Mouse (Mus musculus) adrenal gland, adult (tissue): ENCODE measurements around the gene Folr1.

Experiments
- DNase-seq, 2 experiments: peaks; one replicate each; pipeline ENCODE4 v3.0.0; 2022 to 2023; ENCODE audit warnings: low spot score in 1 of 2; ENCODE audit not compliant: inconsistent age in 2 of 2

The Folr1 gene

GRCm38 (mm10) chr7:101833916-101834584, 36.5 kb downstream of the Folr1 start:
- DNase-seq: no peak

GRCm38 (mm10) chr7:101833352-101833751, 37.2 kb downstream of the Folr1 start:
- no peak for DNase-seq

- no peak for DNase-seq
Measured at GRCm38 (mm10) chr7:101832372-101832771, 38.2 kb downstream of the Folr1 start.

DNA sequence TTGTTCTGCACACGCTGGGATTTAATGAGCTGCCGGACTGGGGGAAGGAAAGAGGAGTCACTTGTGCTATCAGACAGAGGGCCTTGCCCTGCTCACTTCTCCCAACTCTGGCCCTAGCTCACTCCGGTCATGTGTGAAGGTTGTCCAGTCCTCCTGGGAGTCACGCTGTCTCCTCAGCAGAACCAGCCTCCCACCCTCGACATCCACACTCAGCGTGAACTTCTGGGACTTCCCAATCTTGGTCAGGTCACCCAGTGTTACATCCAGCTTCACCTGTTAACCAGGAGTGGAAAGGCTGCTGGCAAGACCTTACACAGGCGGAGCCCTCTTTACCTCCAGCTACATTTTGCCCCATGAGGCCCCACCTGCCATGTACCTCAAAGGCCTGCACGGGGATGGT, 39.2 kb downstream of the Folr1 start:
- DNase-seq: no peak

GRCm38 (mm10) chr7:101830373-101830772, 40.2 kb downstream of the Folr1 start:
- no peak for DNase-seq

GRCm38 (mm10) chr7:101823758-101824630, 46.6 kb downstream of the Folr1 start:
- peak in 1 of 2 experiments; percentile 62 for DNase-seq

DNA sequence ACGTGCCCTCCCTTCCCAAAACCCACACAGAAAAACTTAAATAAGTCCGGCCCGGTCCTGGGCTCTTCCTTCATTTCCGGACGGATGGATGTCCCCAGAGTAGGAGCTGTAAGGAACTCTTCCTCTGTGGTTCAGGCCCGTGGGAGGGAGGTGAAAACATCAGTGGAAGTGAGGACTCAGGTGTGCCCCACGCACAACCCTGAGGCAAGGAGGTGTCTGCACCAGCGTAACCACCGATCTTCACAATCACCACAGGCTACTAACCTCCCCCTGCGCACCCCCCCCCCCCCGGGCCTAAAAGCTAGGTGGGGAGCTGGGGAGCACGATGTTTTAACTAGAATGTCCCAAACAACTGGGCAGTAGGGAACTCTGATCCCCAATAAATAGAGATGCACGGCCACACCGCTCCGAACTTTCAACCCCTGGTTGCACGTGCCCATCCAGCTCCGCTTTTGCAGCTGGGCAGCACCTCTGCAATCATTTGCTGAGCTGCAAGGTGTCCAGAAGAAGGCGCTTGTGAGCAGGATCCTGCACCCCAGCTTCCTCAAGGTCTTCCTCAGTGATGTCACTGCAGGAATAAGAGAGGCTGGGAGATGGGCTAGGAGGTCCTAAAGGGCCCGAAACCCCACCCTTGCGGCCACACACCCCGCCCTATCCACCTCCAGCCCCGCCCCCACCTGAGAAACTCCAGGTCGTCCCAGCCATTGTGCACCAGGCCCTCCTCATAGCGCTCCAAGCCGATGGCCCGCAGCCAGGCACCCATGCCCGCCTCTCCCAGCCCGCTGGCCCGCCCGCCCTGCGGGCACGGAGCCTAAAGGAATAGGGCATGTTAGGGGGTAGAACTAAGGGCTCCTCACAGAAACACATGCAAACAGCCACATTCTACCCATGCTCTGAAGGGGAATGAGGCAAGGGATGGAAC, 47.5 kb downstream of the Folr1 start:
- peak; percentile 72 to 86 for DNase-seq

- peak; percentile 57 to 86 for DNase-seq
Measured at GRCm38 (mm10) chr7:101821571-101822501, 48.8 kb downstream of the Folr1 start.

DNA sequence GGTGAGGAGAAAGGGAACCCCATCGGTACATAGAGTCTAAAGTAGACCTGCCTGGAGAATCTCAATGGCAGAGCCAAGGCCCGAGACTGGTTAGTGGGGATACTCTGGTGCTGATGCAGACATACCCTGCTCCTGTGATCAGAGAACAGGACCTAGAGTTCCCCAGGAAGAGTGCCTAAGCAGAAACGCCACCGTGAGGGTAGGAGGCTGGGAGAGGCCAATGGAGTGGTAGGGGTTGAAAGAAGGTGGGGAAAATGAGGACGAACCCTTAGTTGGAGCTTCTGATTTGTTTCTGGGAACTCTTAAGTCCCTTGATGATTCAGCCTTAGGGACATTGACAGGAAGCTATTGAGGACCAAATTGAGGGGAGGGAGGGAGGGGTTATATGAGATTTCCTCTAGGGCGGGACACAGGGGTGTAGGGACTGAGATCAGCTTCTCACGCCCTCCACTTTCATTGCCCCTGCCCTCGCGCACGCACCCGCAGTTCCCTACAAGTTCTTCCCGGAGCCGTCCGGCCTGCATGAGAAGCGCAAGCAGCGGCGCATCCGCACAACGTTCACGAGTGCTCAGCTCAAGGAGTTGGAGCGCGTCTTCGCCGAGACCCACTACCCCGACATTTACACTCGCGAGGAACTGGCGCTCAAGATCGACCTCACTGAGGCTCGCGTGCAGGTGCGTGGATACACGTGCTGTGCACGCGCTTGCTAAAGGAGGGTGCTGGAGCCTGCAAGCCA, 50.1 kb downstream of the Folr1 start:
- DNase-seq: peak; percentile 32 to 57

DNA sequence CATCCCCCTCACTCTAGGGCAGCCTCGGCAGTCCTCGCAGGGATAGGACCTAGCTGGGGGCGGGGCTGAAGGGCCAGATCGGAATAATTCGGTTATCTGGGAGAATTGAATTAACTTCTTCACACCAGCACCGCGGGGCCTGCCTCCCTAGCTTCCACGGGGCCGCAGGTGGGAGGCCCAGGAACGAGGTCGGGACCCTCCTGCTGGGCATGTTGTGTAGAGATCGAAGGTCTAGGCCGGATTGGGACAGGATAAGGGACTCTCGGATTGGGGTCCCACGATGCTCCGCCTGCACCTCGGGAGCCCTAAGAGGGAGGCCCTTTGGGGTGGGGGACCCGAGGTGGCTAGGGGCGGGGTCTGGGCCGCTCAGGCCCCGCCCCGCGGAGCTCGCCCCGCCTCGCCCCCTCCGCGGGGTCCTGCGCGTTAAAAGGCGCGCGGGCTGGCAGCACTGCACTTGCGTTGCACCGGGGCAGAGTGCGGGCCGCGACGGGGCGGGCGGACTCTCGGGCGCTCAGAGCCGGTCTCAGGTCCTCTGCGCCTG, 52.7 kb downstream of the Folr1 start, which contains the start of gene Phox2a:
TSS of gene Phox2a (plus strand) at position 453 of the 541 bp plus-strand sequence.
- DNase-seq: peak; percentile 62 to 76
